Mouse (Mus musculus): ENCODE measurements around the gene Esam. TPM values are rescaled to one million over a fixed set of nuclear protein-coding genes. Genes with fewer than 3 reads are reported as not detected.

Esam gene
- total RNA-seq, 2 experiments from 2014 or later, result 20.5 to 29.9 TPM

GRCm38 (mm10) chr9:37551751-37552531 is 24.1 kb downstream of the Esam start:
- Histone ChIP-seq H3K27ac (no peak overlapping the region), H3K4me3 (peak overlapping the region; percentile 69)
- TF ChIP-seq CTCF (IDR thresholded peaks at IDR 0.05), result no peak
- DNase-seq, result no peak
- intact Hi-C loops (cut with DNase I), result loop anchor here (5.0 kb wide), 1 partner anchor 60 kb away; the partner anchor contains the start of gene Spa17

GRCm38 (mm10) chr9:37552536-37553293 is 24.8 kb downstream of the Esam start, which contains the start of gene Nrgn:
Gene Nrgn, minus strand, starts transcription at chr9:37552904.
- TF ChIP-seq CTCF (IDR thresholded peaks at IDR 0.05), result no peak
- Histone ChIP-seq H3K27ac (no peak within 1 kb of the TSS), H3K4me3 (peak within 1 kb of the TSS; percentile 69)
- intact Hi-C loops (cut with DNase I), result loop anchor here (5.0 kb wide), 1 partner anchor 60 kb away; the partner anchor contains the start of gene Spa17
- DNase-seq, result peak; percentile 77

GRCm38 (mm10) chr9:37554279-37554678 is 26.4 kb downstream of the Esam start:
- intact Hi-C loops (cut with DNase I), result loop anchor here (5.0 kb wide), 1 partner anchor 58 kb away; the partner anchor contains the start of gene Spa17
- no peak overlapping the region for H3K27ac ChIP-seq
- TF ChIP-seq CTCF (IDR thresholded peaks at IDR 0.05), result no peak
- no peak overlapping the region for H3K4me3 ChIP-seq
- no peak for DNase-seq

GRCm38 (mm10) chr9:37554838-37555748 is 27.2 kb downstream of the Esam start, which contains the start of gene Siae:
Gene Siae, plus strand, starts transcription at chr9:37555698.
- intact Hi-C loops (cut with DNase I), result loop anchor here (5.0 kb wide), 1 partner anchor 57 kb away; the partner anchor contains the start of gene Spa17
- Histone ChIP-seq H3K27ac (no peak within 1 kb of the TSS), H3K4me3 (no peak within 1 kb of the TSS)
- DNase-seq, result no peak
- TF ChIP-seq CTCF (IDR thresholded peaks at IDR 0.05), result no peak

GRCm38 (mm10) chr9:37556366-37556765 is 28.5 kb downstream of the Esam start:
- DNase-seq, result no peak
- intact Hi-C loops (cut with DNase I), result no loop called here
- H3K27ac ChIP-seq, result no peak overlapping the region
- H3K4me3 ChIP-seq, result no peak overlapping the region
- no peak for TF ChIP-seq CTCF (IDR thresholded peaks at IDR 0.05)

- Histone ChIP-seq H3K4me3 (no peak overlapping the region), H3K27ac (no peak overlapping the region)
- no peak for DNase-seq
- TF ChIP-seq CTCF (IDR thresholded peaks at IDR 0.05), result no peak
- intact Hi-C loops (cut with DNase I), result no loop called here
Observed at GRCm38 (mm10) chr9:37560617-37561016, 32.7 kb downstream of the Esam start.

GRCm38 (mm10) chr9:37563805-37564204 is 35.9 kb downstream of the Esam start:
- intact Hi-C loops (cut with DNase I), result no loop called here
- Histone ChIP-seq H3K27ac (no peak overlapping the region), H3K4me3 (no peak overlapping the region)
- DNase-seq, result no peak
- no peak for TF ChIP-seq CTCF (IDR thresholded peaks at IDR 0.05)

- no peak for TF ChIP-seq CTCF (IDR thresholded peaks at IDR 0.05)
- no peak overlapping the region for H3K4me3 ChIP-seq
- no peak overlapping the region for H3K27ac ChIP-seq
- intact Hi-C loops (cut with DNase I), result no loop called here
- no peak for DNase-seq
Observed at GRCm38 (mm10) chr9:37567019-37567418, 39.1 kb downstream of the Esam start.

- H3K27ac ChIP-seq, result peak overlapping the region; percentile 31; the same call in 1 of the 2 replicates
- H3K4me3 ChIP-seq, result peak overlapping the region; percentile 52
- DNase-seq, result no peak
- TF ChIP-seq CTCF (IDR thresholded peaks at IDR 0.05), result no peak
- intact Hi-C loops (cut with DNase I), result no loop called here
Observed at GRCm38 (mm10) chr9:37567454-37567853, 39.6 kb downstream of the Esam start.

GRCm38 (mm10) chr9:37567892-37568604 is 40.2 kb downstream of the Esam start:
- intact Hi-C loops (cut with DNase I), result no loop called here
- DNase-seq, result no peak
- Histone ChIP-seq H3K27ac (peak overlapping the region; percentile 31), H3K4me3 (peak overlapping the region; percentile 52)
- no peak for TF ChIP-seq CTCF (IDR thresholded peaks at IDR 0.05)

GRCm38 (mm10) chr9:37568605-37569214 is 40.8 kb downstream of the Esam start:
- intact Hi-C loops (cut with DNase I), result no loop called here
- Histone ChIP-seq H3K27ac (no peak overlapping the region), H3K4me3 (peak overlapping the region; percentile 52)
- no peak for TF ChIP-seq CTCF (IDR thresholded peaks at IDR 0.05)
- DNase-seq, result no peak

Measured in gastrocnemius, adult 2 months (tissue).